Mouse (Mus musculus) liver, embryonic 16.5 days (tissue): Measurements from ENCODE around the gene Lcn9. TPM values are rescaled to one million over a fixed set of nuclear protein-coding genes. Genes with fewer than 3 reads are reported as not detected.

Experiments
- ATAC-seq: fragments of 200-750 bp; cut with Nextera tagmentation; 2 replicates; pipeline ENCODE4 v1.8.0; 2017; ENCODE audit warnings: low read depth, mild to moderate bottlenecking, moderate number of reproducible peaks, moderate library complexity
- H3K27ac ChIP-seq: fragments of 300-500 bp; sonication (generic); 2 replicates; pipeline ENCODE4 v1.5.1; 2014; ENCODE audit warnings: mild to moderate bottlenecking, low read length
- H3K27me3 ChIP-seq: fragments of 300-500 bp; sonication (generic); 2 replicates; pipeline ENCODE4 v1.6.1; 2014; ENCODE audit warnings: low read depth, low read length, mixed read lengths; ENCODE audit not compliant: control insufficient read depth, insufficient read depth
- H3K36me3 ChIP-seq: fragments of 300-500 bp; sonication (generic); 2 replicates; pipeline ENCODE4 v1.6.1; 2014; ENCODE audit warnings: mild to moderate bottlenecking; ENCODE audit not compliant: control insufficient read depth, insufficient read depth
- H3K4me1 ChIP-seq: fragments of 300-500 bp; sonication (generic); 2 replicates; pipeline ENCODE4 v1.6.1; 2014; ENCODE audit warnings: low read depth, low read length, mixed read lengths; ENCODE audit not compliant: control insufficient read depth
- H3K4me2 ChIP-seq: fragments of 300-500 bp; sonication (generic); 2 replicates; pipeline ENCODE4 v1.6.1; 2014; ENCODE audit warnings: low read depth, low read length, mixed read lengths
- H3K4me3 ChIP-seq: fragments of 300-500 bp; sonication (generic); 2 replicates; pipeline ENCODE4 v1.5.1; 2014; ENCODE audit warnings: low read depth, mild to moderate bottlenecking, low read length
- H3K9ac ChIP-seq: fragments of 300-500 bp; sonication (generic); 2 replicates; pipeline ENCODE4 v1.6.1; 2014; ENCODE audit warnings: low read depth, low read length
- H3K9me3 ChIP-seq: fragments of 300-500 bp; sonication (generic); replicated peaks from 2 replicates; pipeline ENCODE4 v1.6.1; 2016; ENCODE audit warnings: low read length; ENCODE audit not compliant: control insufficient read depth
- WGBS: fragments of 180-500 bp; shearing (Covaris S2); extraction: QIAGEN DNeasy Blood & Tissue Kit; methylation state at CpG from one replicate; pipeline ENCODE4 v1.1.7; 2014; ENCODE audit not compliant: insufficient replicate concordance; 5-methylcytosine and 5-hydroxymethylcytosine counted together
- polyA plus RNA-seq: library from polyadenylated mRNA; unstranded; fragments of >200 nt; fragmentation: Nextera tagmentation; extraction: Ambion mirVana; gene quantifications from 2 replicates; pipeline ENCODE4 v1.2.1, GENCODE M21; 2015

Gene Lcn9
- polyA plus RNA-seq, 1 experiment from 2014 or later: not detected

GRCm38 (mm10) chr2:25836291-25836690 lies 13.3 kb downstream of the Lcn9 start:
- H3K4me3 ChIP-seq: no peak overlapping the region
- no peak overlapping the region for H3K9ac ChIP-seq
- WGBS: 25% methylated on average over 5 of the region's 5 CpGs
- no peaks in the 10 kb centered on the region for H3K9me3 ChIP-seq
- ATAC-seq: no peak
- H3K27ac ChIP-seq: no peak overlapping the region
- no peaks in the 10 kb centered on the region for H3K36me3 ChIP-seq
- no peak overlapping the region for H3K4me2 ChIP-seq
- H3K27me3 ChIP-seq: no peaks in the 10 kb centered on the region
- no peaks in the 10 kb centered on the region for H3K4me1 ChIP-seq

GRCm38 (mm10) chr2:25842161-25842560 lies 19.2 kb downstream of the Lcn9 start:
- Histone ChIP-seq H3K4me3 (no peak overlapping the region), H3K9me3 (no peaks in the 10 kb centered on the region), H3K4me2 (no peak overlapping the region), H3K27ac (no peak overlapping the region), H3K9ac (no peak overlapping the region), H3K27me3 (no peaks in the 10 kb centered on the region), H3K4me1 (no peaks in the 10 kb centered on the region), H3K36me3 (no peaks in the 10 kb centered on the region)
- ATAC-seq: no peak
- WGBS: 27% methylated on average over 4 of the region's 4 CpGs

GRCm38 (mm10) chr2:25842758-25843157 lies 19.8 kb downstream of the Lcn9 start:
- no peak for ATAC-seq
- H3K27me3 ChIP-seq: no peaks in the 10 kb centered on the region
- no peak overlapping the region for H3K4me2 ChIP-seq
- 31% methylated on average over 1 of the region's 1 CpGs for WGBS
- no peak overlapping the region for H3K9ac ChIP-seq
- H3K36me3 ChIP-seq: no peaks in the 10 kb centered on the region
- H3K4me3 ChIP-seq: no peak overlapping the region
- no peak overlapping the region for H3K27ac ChIP-seq
- no peaks in the 10 kb centered on the region for H3K4me1 ChIP-seq
- no peaks in the 10 kb centered on the region for H3K9me3 ChIP-seq

DNA sequence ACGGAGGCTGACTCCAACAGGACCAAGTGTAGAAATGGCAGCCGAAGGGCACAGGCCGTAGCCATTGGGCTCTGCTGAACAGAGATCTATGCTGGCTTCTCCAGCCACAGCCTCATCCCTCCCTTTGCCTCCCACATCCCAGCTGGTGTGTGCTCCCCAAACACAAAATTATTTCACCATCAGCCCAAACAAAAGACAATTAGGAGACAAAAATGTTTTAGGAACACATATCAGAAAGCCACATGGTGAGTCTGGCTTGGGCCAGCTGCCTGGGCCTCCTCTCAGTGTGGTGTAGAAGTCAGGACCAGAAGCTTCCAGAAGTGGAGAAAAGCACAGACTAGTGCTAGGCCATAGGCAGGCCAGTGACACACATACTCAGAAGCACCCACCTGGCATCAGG lies 21.1 kb downstream of the Lcn9 start:
- H3K4me1 ChIP-seq: no peaks in the 10 kb centered on the region
- H3K27ac ChIP-seq: no peak overlapping the region
- ATAC-seq: no peak
- no peak overlapping the region for H3K9ac ChIP-seq
- WGBS: 63% methylated on average over 3 of the region's 3 CpGs
- H3K27me3 ChIP-seq: no peaks in the 10 kb centered on the region
- no peak overlapping the region for H3K4me2 ChIP-seq
- no peaks in the 10 kb centered on the region for H3K9me3 ChIP-seq
- no peaks in the 10 kb centered on the region for H3K36me3 ChIP-seq
- H3K4me3 ChIP-seq: no peak overlapping the region

- H3K4me1 ChIP-seq: no peaks in the 10 kb centered on the region
- WGBS: 71% methylated on average over 8 of the region's 8 CpGs
Observed at GRCm38 (mm10) chr2:25846516-25846915, 23.6 kb downstream of the Lcn9 start.

DNA sequence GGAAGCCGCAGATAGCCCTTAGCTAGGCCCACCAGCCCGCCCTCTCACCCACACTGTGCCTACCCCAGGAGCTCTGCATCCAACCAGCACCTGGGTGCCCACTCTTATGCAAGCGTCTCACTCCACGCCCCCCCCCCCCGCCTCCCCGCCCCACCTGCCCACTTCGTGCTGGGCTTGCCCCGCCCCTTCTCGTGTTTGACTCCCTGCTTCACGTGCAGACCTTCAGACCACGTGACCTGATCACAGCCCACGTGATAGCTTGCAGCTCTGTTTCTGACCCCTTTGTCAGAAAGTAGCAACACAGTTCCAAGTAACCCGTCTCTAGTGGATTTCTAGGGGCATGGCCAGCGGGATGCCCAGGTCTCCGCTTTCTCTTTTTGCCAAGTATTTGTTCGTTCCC lies 24.3 kb downstream of the Lcn9 start, which contains the start of gene Sohlh1:
Sohlh1 (minus strand) TSS at position 23 of the 400 bp plus-strand sequence.
- H3K9ac ChIP-seq: no peak within 1 kb of the TSS
- no peaks in the 10 kb centered on the region for H3K27me3 ChIP-seq
- no peaks in the 10 kb centered on the region for H3K4me1 ChIP-seq
- H3K4me3 ChIP-seq: no peak within 1 kb of the TSS
- no peak for ATAC-seq
- H3K27ac ChIP-seq: no peak within 1 kb of the TSS
- H3K9me3 ChIP-seq: no peaks in the 10 kb centered on the region
- 60% methylated on average over 13 of the region's 16 CpGs for WGBS
- no peak within 1 kb of the TSS for H3K4me2 ChIP-seq
- H3K36me3 ChIP-seq: no peaks in the 10 kb centered on the region

More at GRCm38 (mm10) chr2:25846516-25846915, 23.6 kb downstream of the Lcn9 start:
- Histone ChIP-seq H3K9me3 (no peaks in the 10 kb centered on the region), H3K4me3 (no peak overlapping the region), H3K4me2 (no peak overlapping the region), H3K36me3 (no peaks in the 10 kb centered on the region), H3K27me3 (no peaks in the 10 kb centered on the region), H3K9ac (no peak overlapping the region), H3K27ac (no peak overlapping the region)
- ATAC-seq: no peak

DNA sequence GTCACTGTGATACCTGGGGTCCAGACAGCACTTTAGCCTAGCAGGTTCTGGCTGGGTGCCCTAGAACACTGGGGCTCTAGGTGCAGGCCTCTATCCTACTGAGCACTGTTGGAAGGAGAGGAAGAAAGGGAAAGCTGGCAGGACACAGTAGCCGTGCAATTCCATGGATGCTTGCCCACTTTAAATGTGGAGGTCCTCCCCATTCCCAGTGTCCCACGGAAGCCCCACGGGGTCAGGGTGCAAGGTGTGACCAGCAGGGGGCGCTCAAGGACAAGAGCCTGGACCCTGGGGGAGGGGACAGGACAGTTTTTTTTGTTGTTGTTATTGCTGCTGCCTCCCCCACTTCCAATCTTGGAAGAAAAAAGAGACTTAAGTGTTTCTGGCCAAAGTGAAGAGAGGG lies 27.4 kb downstream of the Lcn9 start:
- WGBS: 12% methylated on average over 4 of the region's 4 CpGs
- no peak overlapping the region for H3K27ac ChIP-seq

GRCm38 (mm10) chr2:25852626-25853025 lies 29.7 kb downstream of the Lcn9 start:
- Histone ChIP-seq H3K4me2 (no peak overlapping the region), H3K4me3 (no peak overlapping the region), H3K9ac (no peak overlapping the region), H3K27me3 (no peaks in the 10 kb centered on the region), H3K27ac (no peak overlapping the region), H3K9me3 (no peaks in the 10 kb centered on the region), H3K36me3 (no peaks in the 10 kb centered on the region), H3K4me1 (no peaks in the 10 kb centered on the region)
- no peak for ATAC-seq
- WGBS: 23% methylated on average over 3 of the region's 3 CpGs

More for the DNA sequence above, 27.4 kb downstream of the Lcn9 start:
- Histone ChIP-seq H3K27me3 (no peaks in the 10 kb centered on the region), H3K4me1 (no peaks in the 10 kb centered on the region), H3K36me3 (no peaks in the 10 kb centered on the region), H3K9me3 (no peaks in the 10 kb centered on the region), H3K4me3 (no peak overlapping the region), H3K4me2 (no peak overlapping the region), H3K9ac (no peak overlapping the region)
- no peak for ATAC-seq

GRCm38 (mm10) chr2:25853998-25854397 lies 31.0 kb downstream of the Lcn9 start:
- Histone ChIP-seq H3K4me3 (no peak overlapping the region), H3K27ac (no peak overlapping the region), H3K9me3 (no peaks in the 10 kb centered on the region), H3K4me1 (no peaks in the 10 kb centered on the region), H3K36me3 (no peaks in the 10 kb centered on the region), H3K4me2 (no peak overlapping the region), H3K27me3 (no peaks in the 10 kb centered on the region), H3K9ac (no peak overlapping the region)
- WGBS: 54% methylated on average over 5 of the region's 5 CpGs
- ATAC-seq: no peak
